Mouse (Mus musculus): ENCODE data around the gene Cdc25b.

Gene Cdc25b

GRCm38 (mm10) chr2:131190344-131191004 lies 3.7 kb downstream of the Cdc25b start:
- no peak for DNase-seq (ENCODE audit: low read depth, low spot score)

GRCm38 (mm10) chr2:131191005-131191390 lies 4.2 kb downstream of the Cdc25b start:
- DNase-seq (ENCODE audit: low read depth, low spot score): no peak

- DNase-seq (ENCODE audit: low read depth, low spot score): no peak
Observed at GRCm38 (mm10) chr2:131196606-131197316, 10.0 kb downstream of the Cdc25b start.

- DNase-seq (ENCODE audit: low read depth, low spot score): no peak
Observed at GRCm38 (mm10) chr2:131200710-131201109, 14.0 kb downstream of the Cdc25b start.

GRCm38 (mm10) chr2:131201262-131201661 lies 14.5 kb downstream of the Cdc25b start:
- no peak for DNase-seq (ENCODE audit: low read depth, low spot score)

GRCm38 (mm10) chr2:131203816-131204409 lies 17.2 kb downstream of the Cdc25b start:
- DNase-seq (ENCODE audit: low read depth, low spot score): no peak

GRCm38 (mm10) chr2:131204410-131204981 lies 17.7 kb downstream of the Cdc25b start:
- DNase-seq (ENCODE audit: low read depth, low spot score): no peak

- DNase-seq (ENCODE audit: low read depth, low spot score): peak; percentile 74
Observed at GRCm38 (mm10) chr2:131205521-131206182, 18.9 kb downstream of the Cdc25b start.

GRCm38 (mm10) chr2:131206778-131207177 lies 20.0 kb downstream of the Cdc25b start, which contains the start of gene Ap5s1:
Gene Ap5s1 (plus strand): TSS chr2:131207078.
- no peak for DNase-seq (ENCODE audit: low read depth, low spot score)

- DNase-seq (ENCODE audit: low read depth, low spot score): no peak
Observed at GRCm38 (mm10) chr2:131208356-131208755, 21.6 kb downstream of the Cdc25b start.

- no peak for DNase-seq (ENCODE audit: low read depth, low spot score)
Observed at GRCm38 (mm10) chr2:131209125-131209795, 22.5 kb downstream of the Cdc25b start.

GRCm38 (mm10) chr2:131209969-131210792 lies 23.4 kb downstream of the Cdc25b start:
- peak; percentile 81 for DNase-seq (ENCODE audit: low read depth, low spot score)

GRCm38 (mm10) chr2:131211026-131211615 lies 24.4 kb downstream of the Cdc25b start:
- DNase-seq (ENCODE audit: low read depth, low spot score): no peak

- no peak for DNase-seq (ENCODE audit: low read depth, low spot score)
Observed at GRCm38 (mm10) chr2:131213773-131214172, 27.0 kb downstream of the Cdc25b start.

GRCm38 (mm10) chr2:131215941-131216858 lies 29.5 kb downstream of the Cdc25b start:
- no peak for DNase-seq (ENCODE audit: low read depth, low spot score)

- no peak for DNase-seq (ENCODE audit: low read depth, low spot score)
Observed at GRCm38 (mm10) chr2:131220030-131220429, 33.3 kb downstream of the Cdc25b start.

GRCm38 (mm10) chr2:131221853-131222515 lies 35.2 kb downstream of the Cdc25b start:
- DNase-seq (ENCODE audit: low read depth, low spot score): no peak

- DNase-seq (ENCODE audit: low read depth, low spot score): peak; percentile 54
Observed at GRCm38 (mm10) chr2:131222562-131222961, 35.8 kb downstream of the Cdc25b start.

Measured in c-Kit-negative CD71-positive TER-119-positive erythroid progenitor cells, embryonic 14.5 days (primary cell).